Mouse (Mus musculus): ENCODE measurements around the gene Cnot6. TPM values are rescaled to one million over a fixed set of nuclear protein-coding genes. Genes with fewer than 3 reads are reported as not detected.

The Cnot6 gene
- total and polyA plus RNA-seq, 3 experiments = 38.9 to 58.3 (median 49.3) TPM

GRCm38 (mm10) chr11:49744981-49745380 is 32.5 kb upstream of the Cnot6 start:
- H3K4me1 ChIP-seq (ENCODE audit: control insufficient read depth in 1 of 2, insufficient read depth in 2 of 2, low read length in 2 of 2) = peaks cover 0 to 6% of the 10 kb centered on the region in 2 experiments; a peak in 1 of 4 replicates
- peaks cover 0 to 1% of the 10 kb centered on the region in 2 experiments; a peak in 1 of 4 replicates for H3K27me3 ChIP-seq (ENCODE audit: control insufficient read depth in 1 of 2, insufficient read depth in 2 of 2, low read length in 2 of 2)
- peaks cover 0 to 4% of the 10 kb centered on the region in 2 experiments; a peak in 2 of 4 replicates for H3K36me3 ChIP-seq (ENCODE audit: control insufficient read depth in 1 of 2, insufficient read depth in 2 of 2, low read length in 2 of 2)
- DNase-seq (ENCODE audit: low read depth, low spot score) = no peak
- no peaks in the 10 kb centered on the region for H3K9me3 ChIP-seq (replicated peaks; ENCODE audit: insufficient read depth, low read length)
- no peak overlapping the region for H3K9ac ChIP-seq (ENCODE audit: control insufficient read depth, low read depth, low read length, poor library complexity, severe bottlenecking)
- TF ChIP-seq RAD21 (IDR thresholded peaks at IDR 0.05; ENCODE audit: low read depth, low read length) = no peak
- TF ChIP-seq JUND (IDR thresholded peaks at IDR 0.05; ENCODE audit: low read depth, low read length) = no peak
- no peak for TF ChIP-seq ZMIZ1 (IDR thresholded peaks at IDR 0.05; ENCODE audit: low read depth, low read length)
- TF ChIP-seq MYB (IDR thresholded peaks at IDR 0.05; ENCODE audit: low read depth, low read length) = no peak
- no peak for TF ChIP-seq MAX (IDR thresholded peaks at IDR 0.05; ENCODE audit: low read length)
- no peaks in the 10 kb centered on the region for H3K79me2 ChIP-seq (ENCODE audit: control insufficient read depth, insufficient read depth, low read length, poor library complexity)
- H3K4me3 ChIP-seq (ENCODE audit: control insufficient read depth in 1 of 2, insufficient read depth in 1 of 2, low read depth in 2 of 2, low read length in 2 of 2) = no peak overlapping the region
- no peak overlapping the region for H3K27ac ChIP-seq (ENCODE audit: control insufficient read depth, low read depth, low read length)

- peaks cover 0 to 14% of the 10 kb centered on the region in 2 experiments; a peak in 2 of 4 replicates for H3K36me3 ChIP-seq (ENCODE audit: control insufficient read depth in 1 of 2, insufficient read depth in 2 of 2, low read length in 2 of 2)
- no peak for DNase-seq (ENCODE audit: low read depth, low spot score)
- peaks cover 10 to 12% of the 10 kb centered on the region in 2 experiments for H3K4me1 ChIP-seq (ENCODE audit: control insufficient read depth in 1 of 2, insufficient read depth in 2 of 2, low read length in 2 of 2)
- no peaks in the 10 kb centered on the region for H3K9me3 ChIP-seq (replicated peaks; ENCODE audit: insufficient read depth, low read length)
- H3K9ac ChIP-seq (ENCODE audit: control insufficient read depth, low read depth, low read length, poor library complexity, severe bottlenecking) = no peak overlapping the region
- H3K4me3 ChIP-seq (ENCODE audit: control insufficient read depth in 1 of 2, insufficient read depth in 1 of 2, low read depth in 2 of 2, low read length in 2 of 2) = no peak overlapping the region
- H3K79me2 ChIP-seq (ENCODE audit: control insufficient read depth, insufficient read depth, low read length, poor library complexity) = no peaks in the 10 kb centered on the region
- H3K27me3 ChIP-seq (ENCODE audit: control insufficient read depth in 1 of 2, insufficient read depth in 2 of 2, low read length in 2 of 2) = peaks cover 0 to 1% of the 10 kb centered on the region in 2 experiments; a peak in 1 of 4 replicates
- TF ChIP-seq MAZ (IDR thresholded peaks at IDR 0.05; ENCODE audit: low read depth, low read length) (no peak), CHD1 (IDR thresholded peaks at IDR 0.05; ENCODE audit: low read depth, low read length) (no peak), ZKSCAN1 (IDR thresholded peaks at IDR 0.05; ENCODE audit: low read depth, low read length) (no peak), MEF2A (IDR thresholded peaks at IDR 0.05; ENCODE audit: extremely low read depth, insufficient replicate concordance, low read depth, low read length, poor library complexity, severe bottlenecking) (no peak), ZNF384 (IDR thresholded peaks at IDR 0.05; ENCODE audit: low read depth, low read length) (no peak), NRF1 (IDR thresholded peaks at IDR 0.05; ENCODE audit: insufficient read depth, low read depth, low read length, poor library complexity, severe bottlenecking) (no peak), MYB (IDR thresholded peaks at IDR 0.05; ENCODE audit: low read depth, low read length) (no peak), CHD2 (IDR thresholded peaks at IDR 0.05; ENCODE audit: low read length) (no peak), TBP (IDR thresholded peaks at IDR 0.05; ENCODE audit: low read depth, low read length) (no peak), BHLHE40 (IDR thresholded peaks at IDR 0.05; ENCODE audit: borderline replicate concordance, low read depth, low read length) (no peak), MXI1 (IDR thresholded peaks at IDR 0.05; ENCODE audit: low read depth, low read length) (no peak)
- H3K27ac ChIP-seq (ENCODE audit: control insufficient read depth, low read depth, low read length) = no peak overlapping the region
These were observed 31.1 kb upstream of the Cnot6 start for GRCm38 (mm10) chr11:49743634-49744033.
